ENCODE assay signal across 22 mouse cellular contexts in genomic region chr13:31465141-31465540, GRCm38 (mm10).
"Had no signal": no experiment of that assay in that cellular context is flagged by ENCODE, and none has a peak within 500 bp of the region (broad histone marks: within the 10 kb centered on the region; RNA-seq: fewer than 3 reads in every experiment).

No protein-coding gene starts in this region.

- H3K4me2 ChIP-seq: heart, embryonic 11.5 days; hindbrain, embryonic 12.5 days; hindbrain, embryonic 14.5 days; intestine, embryonic 15.5 days; limb, embryonic 12.5 days; liver, embryonic 11.5 days; liver, embryonic 13.5 days had no signal

- DNase-seq: gastrocnemius, postnatal 14 days; gastrocnemius, postnatal 36 days; heart, adult 2 months; heart, postnatal 10 days; heart, postnatal 4 days; kidney, adult 18-20 months; kidney, adult 8-10 months; kidney, postnatal 10 days; kidney, postnatal 25 days; kidney, postnatal 4 days; liver; liver, embryonic 13.5 days had no signal

- H3K4me1 ChIP-seq: hindbrain, embryonic 10.5 days; hindbrain, embryonic 12.5 days; intestine, embryonic 15.5 days; limb, embryonic 10.5 days; limb, embryonic 12.5 days; liver, embryonic 13.5 days had no signal

- H3K36me3 ChIP-seq: hindbrain, embryonic 10.5 days; hindbrain, embryonic 12.5 days; intestine, embryonic 15.5 days; limb, embryonic 10.5 days; limb, embryonic 12.5 days; liver, embryonic 13.5 days had no signal

- H3K4me3 ChIP-seq: heart, adult 2 months; hindbrain, embryonic 10.5 days; hindbrain, embryonic 12.5 days; intestine, embryonic 15.5 days; layer of hippocampus, adult 2 months; left cerebral cortex, adult 2 months; limb, embryonic 10.5 days; limb, embryonic 12.5 days; liver, embryonic 13.5 days had no signal

- H3K27ac ChIP-seq: heart, adult 2 months; hindbrain, embryonic 10.5 days; hindbrain, embryonic 12.5 days; hindbrain, embryonic 14.5 days; intestine, embryonic 15.5 days; layer of hippocampus, adult 2 months; left cerebral cortex, adult 2 months; limb, embryonic 10.5 days; limb, embryonic 12.5 days; liver, embryonic 13.5 days had no signal

- H3K27me3 ChIP-seq: hindbrain, embryonic 12.5 days; intestine, embryonic 15.5 days; limb, embryonic 12.5 days; liver, embryonic 13.5 days had no signal
